8 mouse cellular contexts compared by ENCODE assay signal in genomic region chr4:105109990-105110683, GRCm38 (mm10). TPM values are rescaled to one million over a fixed set of nuclear protein-coding genes. Genes with fewer than 3 reads are reported as not detected.
A peak's percentile ranks its signal among the peaks of the same experiment; 100 is the strongest.
DNase-seq lines count a peak whose midpoint lies in the region; ATAC-seq and TF ChIP-seq lines count a peak whose summit lies in the region.

No protein-coding gene starts in this region.

- H3K27ac ChIP-seq in heart, embryonic 10.5 days, result peak overlapping the region; percentile 94
- H3K27ac ChIP-seq in embryonic facial prominence, embryonic 13.5 days, result no peak overlapping the region
- H3K27ac ChIP-seq in intestine, embryonic 14.5 days (ENCODE audit: low read depth), result no peak overlapping the region
- no peak overlapping the region for H3K27ac ChIP-seq in liver, embryonic 13.5 days

- H3K4me1 ChIP-seq in heart, embryonic 10.5 days, result peaks cover 13% of the 10 kb centered on the region
- H3K4me1 ChIP-seq in E14TG2a.4 (replicated peaks; ENCODE audit: low read depth, low read length), result peaks cover 35% of the 10 kb centered on the region
- peaks cover 14% of the 10 kb centered on the region for H3K4me1 ChIP-seq in embryonic facial prominence, embryonic 13.5 days
- H3K4me1 ChIP-seq in intestine, embryonic 14.5 days (replicated peaks; ENCODE audit: control insufficient read depth, insufficient read depth, low read length), result no peaks in the 10 kb centered on the region; the same call in 1 of the 2 replicates
- H3K4me1 ChIP-seq in liver, embryonic 13.5 days (replicated peaks), result 0 out of 2 replicates have a peak, but pooled peaks cover 6% of the 10 kb centered on the region

- H3K27me3 ChIP-seq in heart, embryonic 10.5 days (ENCODE audit: insufficient read depth, poor library complexity, severe bottlenecking), result no peaks in the 10 kb centered on the region
- H3K27me3 ChIP-seq in E14TG2a.4 (ENCODE audit: insufficient read depth, low read length), result peaks cover 24% of the 10 kb centered on the region
- H3K27me3 ChIP-seq in embryonic facial prominence, embryonic 13.5 days, result peaks cover 32% of the 10 kb centered on the region
- peaks cover 13% of the 10 kb centered on the region for H3K27me3 ChIP-seq in intestine, embryonic 14.5 days (replicated peaks; ENCODE audit: control insufficient read depth, insufficient read depth, low read length)
- H3K27me3 ChIP-seq in liver, embryonic 13.5 days, result peaks cover 41% of the 10 kb centered on the region

- peak; percentile 76 for DNase-seq in heart, embryonic 10.5 days (ENCODE audit: low spot score)
- DNase-seq in heart, adult 11 months, result no peak
- DNase-seq in intestine, embryonic 14.5 days (ENCODE audit: low spot score), result no peak
- DNase-seq in liver, embryonic 13.5 days, result no peak
- peak; percentile 67 for DNase-seq in retina, postnatal 1 day
- DNase-seq in thymus, adult 18-20 months, result no peak

- no peak for TF ChIP-seq CTCF in E14TG2a.4 (conservative IDR thresholded peaks at IDR 0.05; ENCODE audit: low read length)

- no peaks in the 10 kb centered on the region for H3K36me3 ChIP-seq in heart, embryonic 10.5 days
- H3K36me3 ChIP-seq in E14TG2a.4 (ENCODE audit: insufficient read depth, low read length), result no peaks in the 10 kb centered on the region
- H3K36me3 ChIP-seq in embryonic facial prominence, embryonic 13.5 days, result no peaks in the 10 kb centered on the region
- no peaks in the 10 kb centered on the region for H3K36me3 ChIP-seq in intestine, embryonic 14.5 days (ENCODE audit: control insufficient read depth, insufficient read depth, low read length)
- no peaks in the 10 kb centered on the region for H3K36me3 ChIP-seq in liver, embryonic 13.5 days

- H3K4me2 ChIP-seq in embryonic facial prominence, embryonic 13.5 days, result peak overlapping the region; percentile 92
- peak overlapping the region; percentile 97 for H3K4me2 ChIP-seq in intestine, embryonic 14.5 days (ENCODE audit: low read length)
- peak overlapping the region; percentile 68 for H3K4me2 ChIP-seq in liver, embryonic 13.5 days

- ATAC-seq in embryonic facial prominence, embryonic 13.5 days (ENCODE audit: insufficient number of reproducible peaks, insufficient read depth, low FRiP score, low TSS enrichment, low read depth), result peak; percentile 75
- peak; percentile 73 for ATAC-seq in intestine, embryonic 14.5 days (replicated peaks; ENCODE audit: low FRiP score, low TSS enrichment, low read depth)
- peak; percentile 47 for ATAC-seq in liver, embryonic 13.5 days (ENCODE audit: low read depth)

- H3K4me3 ChIP-seq in heart, embryonic 10.5 days, result peak overlapping the region; percentile 82
- H3K4me3 ChIP-seq in E14TG2a.4 (replicated peaks; ENCODE audit: low read length), result peak overlapping the region; percentile 87
- peak overlapping the region; percentile 65 for H3K4me3 ChIP-seq in embryonic facial prominence, embryonic 13.5 days
- H3K4me3 ChIP-seq in intestine, embryonic 14.5 days (ENCODE audit: low read depth, low read length), result peak overlapping the region; percentile 52
- peak overlapping the region; percentile 61 for H3K4me3 ChIP-seq in liver, embryonic 13.5 days (replicated peaks)

- WGBS in heart, embryonic 10.5 days, result 2% methylated on average over 24 of the region's 24 CpGs
- 3% methylated on average over 24 of the region's 24 CpGs for WGBS in embryonic facial prominence, embryonic 13.5 days
- 3% methylated on average over 24 of the region's 24 CpGs for WGBS in intestine, embryonic 14.5 days
- WGBS in liver, embryonic 13.5 days (ENCODE audit: insufficient replicate concordance), result 6% methylated on average over 21 of the region's 24 CpGs

- peak overlapping the region; percentile 80 for H3K9ac ChIP-seq in embryonic facial prominence, embryonic 13.5 days
- peak overlapping the region; percentile 72 for H3K9ac ChIP-seq in intestine, embryonic 14.5 days (ENCODE audit: low read length)
- peak overlapping the region; percentile 50 for H3K9ac ChIP-seq in liver, embryonic 13.5 days

- H3K9me3 ChIP-seq in heart, embryonic 10.5 days, result no peaks in the 10 kb centered on the region
- H3K9me3 ChIP-seq in E14TG2a.4 (ENCODE audit: low read length), result no peaks in the 10 kb centered on the region
- no peaks in the 10 kb centered on the region for H3K9me3 ChIP-seq in embryonic facial prominence, embryonic 13.5 days
- H3K9me3 ChIP-seq in intestine, embryonic 14.5 days (ENCODE audit: control insufficient read depth, low read length), result no peaks in the 10 kb centered on the region
- no peaks in the 10 kb centered on the region for H3K9me3 ChIP-seq in liver, embryonic 13.5 days (replicated peaks)

RNA-seq across cellular contexts. Expression of gene Prkaa2, which starts 0.4 kb away (rescaled TPM):
- polyA plus RNA-seq in heart, embryonic 10.5 days (2016; fragmentation: Nextera tagmentation; extraction: Ambion mirVana), result 21.2 and 40.2 TPM in 2 replicates
- polyA plus RNA-seq in embryonic facial prominence, embryonic 13.5 days (2015; fragmentation: Nextera tagmentation; extraction: Ambion mirVana), result 1.5 and 1.7 TPM in 2 replicates
- 2.9 and 3.3 TPM in 2 replicates for polyA plus RNA-seq in intestine, embryonic 14.5 days (2014; fragmentation: Nextera tagmentation; extraction: Ambion mirVana)
- polyA plus RNA-seq in liver, embryonic 13.5 days (2015; fragmentation: Nextera tagmentation; extraction: Ambion mirVana), result 0.22 and 0.37 TPM in 2 replicates

RNA-seq across cellular contexts. Expression of gene Plpp3, which starts 47.0 kb away (rescaled TPM):
- 22.9 and 38.5 TPM in 2 replicates for polyA plus RNA-seq in heart, embryonic 10.5 days (2016; fragmentation: Nextera tagmentation; extraction: Ambion mirVana)
- polyA plus RNA-seq in embryonic facial prominence, embryonic 13.5 days (2015; fragmentation: Nextera tagmentation; extraction: Ambion mirVana), result 150 and 160 TPM in 2 replicates
- 33.2 and 36.9 TPM in 2 replicates for polyA plus RNA-seq in intestine, embryonic 14.5 days (2014; fragmentation: Nextera tagmentation; extraction: Ambion mirVana)
- 11.7 and 12.8 TPM in 2 replicates for polyA plus RNA-seq in liver, embryonic 13.5 days (2015; fragmentation: Nextera tagmentation; extraction: Ambion mirVana)

Comparison
In these comparisons a context has a peak if more than half of its experiments do, and no peak if none do; other contexts are left out.
1. DNase-seq: peak in heart, embryonic 10.5 days (single experiment) and retina, postnatal 1 day (single experiment); none in heart, adult 11 months (single experiment), intestine, embryonic 14.5 days (single experiment), liver, embryonic 13.5 days (single experiment) and thymus, adult 18-20 months (0 of 2).
2. Peak in every context shown above with its lines, with median percentiles within 50 percentile points of each other: H3K4me3 ChIP-seq, ATAC-seq, H3K4me2 ChIP-seq and H3K9ac ChIP-seq.